Mouse (Mus musculus): ENCODE measurements at regions not wholly inside any gene's neighbourhood (a gene's known extent, or its start where the extent isn't known, plus 50 kb on each side); places are given as distances from the start of the nearest gene placed in this dataset.

DNA sequence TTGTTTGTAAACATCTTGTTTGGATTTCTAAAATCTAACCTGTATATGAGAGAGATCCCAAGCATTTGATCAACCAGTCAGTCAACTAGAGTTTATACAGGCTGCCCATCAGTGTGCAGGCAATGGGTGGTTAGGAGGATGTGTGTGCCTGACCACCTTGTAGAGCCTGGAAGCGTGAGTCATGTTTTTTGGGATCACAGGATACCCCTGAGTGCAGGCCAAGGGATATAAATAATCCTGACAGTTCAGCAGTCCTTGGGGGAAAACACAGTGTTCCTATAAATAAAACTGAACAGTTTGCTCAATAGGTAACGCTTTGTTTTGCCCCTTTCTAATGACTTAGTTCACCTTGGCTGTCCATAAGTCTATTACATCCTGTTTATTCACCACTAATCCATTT, 55.7 kb upstream of the Plekhg1 start:
- H3K9me3 ChIP-seq (replicated peaks): no peaks in the 10 kb centered on the region
- no peaks in the 10 kb centered on the region for H3K27me3 ChIP-seq (ENCODE audit: low read depth, poor library complexity, severe bottlenecking)
- WGBS: 76% methylated on average over 2 of the region's 2 CpGs
- H3K4me3 ChIP-seq: no peak overlapping the region
- H3K4me1 ChIP-seq: no peaks in the 10 kb centered on the region
- DNase-seq (ENCODE audit: low spot score): no peak
- H3K27ac ChIP-seq: no peak overlapping the region
- no peaks in the 10 kb centered on the region for H3K36me3 ChIP-seq
